Mouse (Mus musculus): ENCODE measurements around the gene Ttc39d. TPM values are rescaled to one million over a fixed set of nuclear protein-coding genes. Genes with fewer than 3 reads are reported as not detected.
"Not testable (repeated sequence)": the region's sequence is repeated elsewhere in the genome, so short reads cannot be mapped to it uniquely, and the experiment has no call there.

Ttc39d gene
- polyA plus RNA-seq, 1 experiment from 2014 or later, result 0.09 TPM

DNA sequence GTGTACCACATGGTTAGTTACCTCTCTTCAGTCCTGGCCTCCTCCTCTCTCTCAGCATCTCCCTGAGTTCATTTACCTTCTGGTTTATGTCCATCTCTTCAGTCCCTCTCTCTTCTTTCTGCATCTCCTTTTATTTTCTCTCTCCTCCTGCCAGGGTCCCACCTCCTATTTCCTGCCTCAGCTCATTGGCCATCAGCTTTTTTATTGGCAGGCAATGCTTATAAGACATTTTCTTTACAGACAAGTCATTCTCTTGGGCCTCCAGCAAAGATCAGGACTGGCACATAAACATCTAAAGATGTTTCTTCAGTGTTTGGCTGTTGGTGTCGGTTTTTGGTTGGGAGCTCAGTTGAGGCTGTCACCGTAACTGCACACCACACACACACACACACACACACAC, 33.6 kb upstream of the Ttc39d start:
- Histone ChIP-seq H3K27me3 (ENCODE audit: low read depth, poor library complexity, severe bottlenecking) (no peaks in the 10 kb centered on the region), H3K27ac (no peak overlapping the region), H3K4me1 (peaks cover 17% of the 10 kb centered on the region), H3K9me3 (replicated peaks) (no peaks in the 10 kb centered on the region), H3K4me3 (no peak overlapping the region), H3K36me3 (no peaks in the 10 kb centered on the region)
- no peak for DNase-seq (ENCODE audit: low spot score)
- 92% methylated on average over 2 of the region's 2 CpGs for WGBS

DNA sequence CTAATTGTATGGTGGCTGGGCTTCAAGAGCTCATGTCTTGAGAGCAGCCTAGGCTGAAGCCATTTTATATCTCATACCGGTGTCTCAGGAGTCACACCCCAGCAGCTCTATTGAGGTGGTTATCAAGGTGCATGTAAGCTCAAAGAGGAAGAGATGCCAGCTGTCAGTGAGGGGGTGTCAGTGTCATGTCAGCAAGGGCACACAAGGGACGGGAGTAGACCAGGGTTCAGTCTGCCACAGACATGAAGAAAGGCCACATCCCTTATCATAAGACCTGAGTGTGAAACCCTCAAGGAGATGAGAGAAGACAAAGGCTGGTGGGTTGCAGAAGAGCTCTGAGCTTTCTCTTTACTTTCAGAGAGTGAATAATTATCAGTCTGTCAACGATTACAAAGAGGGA, 33.1 kb upstream of the Ttc39d start:
- H3K36me3 ChIP-seq, result no peaks in the 10 kb centered on the region
- H3K27ac ChIP-seq, result no peak overlapping the region
- 82% methylated on average over 3 of the region's 3 CpGs for WGBS
- no peak for DNase-seq (ENCODE audit: low spot score)
- H3K27me3 ChIP-seq (ENCODE audit: low read depth, poor library complexity, severe bottlenecking), result no peaks in the 10 kb centered on the region
- H3K4me3 ChIP-seq, result no peak overlapping the region
- H3K4me1 ChIP-seq, result peaks cover 12% of the 10 kb centered on the region
- no peaks in the 10 kb centered on the region for H3K9me3 ChIP-seq (replicated peaks)

DNA sequence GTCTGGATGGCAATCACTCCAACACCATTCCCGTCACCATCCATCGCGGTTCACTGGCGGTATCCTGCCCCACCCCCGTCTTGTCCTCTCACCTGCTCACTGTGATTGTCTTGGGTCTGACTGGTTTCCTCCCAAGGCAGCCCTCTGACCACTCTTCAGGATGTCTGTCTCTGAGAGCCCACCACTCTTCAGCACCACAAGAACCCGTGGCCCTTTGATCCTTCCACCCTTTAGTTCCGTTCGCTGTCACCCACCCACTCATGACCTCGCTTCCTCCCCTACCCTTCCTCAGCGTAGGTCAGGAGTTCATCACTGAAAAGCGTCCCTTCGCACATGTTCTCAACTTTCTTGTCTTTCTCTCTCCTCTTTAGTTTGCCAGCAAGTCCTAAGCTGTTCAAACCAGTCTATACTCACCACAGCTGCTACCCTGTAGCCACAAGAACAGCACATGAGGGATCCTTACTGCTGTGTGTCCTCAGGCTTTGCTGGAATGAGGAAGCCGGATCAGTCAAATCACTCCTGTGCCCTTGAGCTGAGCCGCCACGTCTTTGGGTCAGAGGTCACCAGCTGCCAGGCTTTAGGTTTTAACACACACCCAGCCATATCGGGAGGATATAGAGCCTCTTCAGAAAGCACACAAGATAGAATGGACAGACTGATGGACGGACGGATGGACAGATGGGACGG, 32.4 kb upstream of the Ttc39d start:
- WGBS, result 75% methylated on average over 19 of the region's 19 CpGs
- no peaks in the 10 kb centered on the region for H3K36me3 ChIP-seq
- H3K27ac ChIP-seq, result no peak overlapping the region
- H3K27me3 ChIP-seq (ENCODE audit: low read depth, poor library complexity, severe bottlenecking), result no peaks in the 10 kb centered on the region
- H3K9me3 ChIP-seq (replicated peaks), result no peaks in the 10 kb centered on the region
- H3K4me3 ChIP-seq, result no peak overlapping the region
- H3K4me1 ChIP-seq, result peaks cover 11% of the 10 kb centered on the region
- DNase-seq (ENCODE audit: low spot score), result no peak

DNA sequence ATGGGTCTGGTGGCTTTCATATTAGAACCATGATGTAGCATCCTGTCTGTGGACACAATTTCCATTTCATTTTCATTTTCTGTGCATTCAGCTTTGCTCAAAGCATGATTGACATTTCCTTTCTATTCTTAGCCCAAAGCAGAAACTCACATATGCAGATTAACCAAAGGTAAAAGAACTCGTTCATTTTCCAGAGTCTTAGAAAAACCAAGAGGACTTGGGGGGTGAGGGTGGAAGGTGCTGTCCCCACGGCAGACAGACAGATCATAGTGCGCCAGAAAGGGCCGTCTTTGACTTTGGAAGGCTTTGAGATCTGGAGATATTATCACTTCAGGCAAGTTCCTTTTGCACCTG, 31.9 kb upstream of the Ttc39d start:
- Histone ChIP-seq H3K36me3 (no peaks in the 10 kb centered on the region), H3K4me3 (no peak overlapping the region), H3K4me1 (peaks cover 11% of the 10 kb centered on the region), H3K9me3 (replicated peaks) (no peaks in the 10 kb centered on the region), H3K27me3 (ENCODE audit: low read depth, poor library complexity, severe bottlenecking) (no peaks in the 10 kb centered on the region), H3K27ac (no peak overlapping the region)
- DNase-seq (ENCODE audit: low spot score), result no peak
- WGBS, result 92% methylated on average over 4 of the region's 4 CpGs

DNA sequence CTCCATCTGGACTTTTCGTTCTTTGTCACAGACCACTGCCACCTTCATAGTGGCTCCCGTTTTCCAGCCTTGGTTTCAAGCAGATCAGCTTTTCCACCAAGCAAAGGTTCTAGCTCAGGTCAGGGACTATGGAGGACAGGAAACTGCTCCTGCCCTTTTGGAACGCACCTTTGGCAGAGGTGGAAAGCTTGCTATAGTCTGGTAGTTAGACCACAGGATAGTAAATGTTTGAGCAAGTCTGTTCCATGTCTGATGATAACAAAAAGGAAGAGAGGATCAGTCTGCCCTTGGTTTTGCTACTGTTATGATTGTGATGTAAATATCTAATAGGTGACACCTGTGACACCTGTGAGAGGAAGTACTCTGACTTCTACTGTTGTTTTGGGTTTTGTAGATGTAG, 31.3 kb upstream of the Ttc39d start:
- DNase-seq (ENCODE audit: low spot score), result no peak

DNA sequence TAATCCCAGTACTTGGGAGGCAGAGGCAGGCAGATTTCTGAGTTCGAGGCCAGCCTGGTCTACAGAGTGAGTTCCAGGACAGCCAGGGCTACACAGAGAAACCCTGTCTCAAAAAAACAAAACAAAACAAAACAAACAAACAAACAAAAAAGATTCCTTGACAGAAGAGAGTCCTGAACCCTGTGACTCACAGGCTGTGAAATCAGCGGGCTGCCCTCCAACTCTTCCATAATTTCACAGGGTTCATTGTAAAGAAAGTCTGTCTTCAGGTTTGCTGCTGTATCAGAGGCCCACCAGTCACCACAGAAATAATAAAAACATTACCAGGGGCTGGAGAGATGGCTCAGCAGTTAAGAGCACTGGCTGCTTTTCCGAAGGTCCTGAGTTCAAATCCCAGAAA, 28.4 kb upstream of the Ttc39d start:
- not testable (repeated sequence) for H3K27me3 ChIP-seq (ENCODE audit: low read depth, poor library complexity, severe bottlenecking); H3K4me3 ChIP-seq; H3K9me3 ChIP-seq (replicated peaks); H3K36me3 ChIP-seq; DNase-seq (ENCODE audit: low spot score); H3K27ac ChIP-seq
- 98% methylated on average over 3 of the region's 3 CpGs for WGBS
- peaks cover 11% of the 10 kb centered on the region for H3K4me1 ChIP-seq

More for the DNA sequence above, 31.3 kb upstream of the Ttc39d start:
- H3K4me1 ChIP-seq, result peaks cover 11% of the 10 kb centered on the region
- no peaks in the 10 kb centered on the region for H3K36me3 ChIP-seq
- H3K27me3 ChIP-seq (ENCODE audit: low read depth, poor library complexity, severe bottlenecking), result no peaks in the 10 kb centered on the region
- H3K27ac ChIP-seq, result no peak overlapping the region
- H3K4me3 ChIP-seq, result no peak overlapping the region
- no peaks in the 10 kb centered on the region for H3K9me3 ChIP-seq (replicated peaks)
- WGBS, result 91% methylated on average over 3 of the region's 3 CpGs

DNA sequence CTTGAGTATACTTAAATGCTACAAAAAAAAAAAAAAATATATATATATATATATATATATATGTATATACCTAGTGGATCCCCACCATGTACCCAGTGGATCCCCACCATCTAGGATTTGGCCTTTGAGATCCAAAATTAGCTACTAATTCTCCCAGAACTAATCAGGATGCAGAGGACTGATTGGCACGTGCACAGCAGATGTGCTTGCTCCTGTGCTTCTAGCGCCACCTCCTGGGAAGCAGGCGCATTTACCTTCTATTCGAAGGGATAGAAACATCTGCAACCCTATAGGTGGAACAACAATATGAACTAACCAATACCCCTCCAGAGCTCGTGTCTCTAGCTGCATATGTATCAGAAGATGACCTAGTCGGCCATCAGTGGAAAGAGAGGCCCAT, 27.3 kb upstream of the Ttc39d start:
- H3K27ac ChIP-seq, result no peak overlapping the region
- peaks cover 4% of the 10 kb centered on the region for H3K4me1 ChIP-seq
- under 1% methylated on average over 6 of the region's 6 CpGs for WGBS
- H3K36me3 ChIP-seq, result no peaks in the 10 kb centered on the region
- no peaks in the 10 kb centered on the region for H3K9me3 ChIP-seq (replicated peaks)
- H3K27me3 ChIP-seq (ENCODE audit: low read depth, poor library complexity, severe bottlenecking), result no peaks in the 10 kb centered on the region
- peak; percentile 77 for DNase-seq (ENCODE audit: low spot score)
- H3K4me3 ChIP-seq, result no peak overlapping the region

DNA sequence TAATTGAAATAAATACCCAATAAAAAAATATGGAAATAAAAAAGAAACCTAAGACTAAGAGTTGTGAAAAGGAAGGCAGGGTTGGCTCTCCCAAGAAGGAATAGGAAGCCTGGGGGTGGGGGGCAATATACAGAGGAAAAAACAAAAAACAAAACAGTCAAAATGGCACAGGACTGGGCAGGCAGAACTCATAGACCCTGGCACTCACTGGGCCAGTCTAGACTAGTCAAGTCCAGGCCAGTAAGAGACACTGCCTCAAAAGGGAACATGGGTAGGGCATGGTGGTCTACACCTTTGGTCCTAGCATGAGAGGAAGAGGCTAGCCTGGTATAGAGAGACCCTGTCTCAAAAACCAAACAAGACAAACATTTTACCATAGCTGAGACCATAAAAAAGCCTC, 26.8 kb upstream of the Ttc39d start:
- DNase-seq (ENCODE audit: low spot score), result no peak
- Histone ChIP-seq H3K27me3 (ENCODE audit: low read depth, poor library complexity, severe bottlenecking) (no peaks in the 10 kb centered on the region), H3K4me3 (no peak overlapping the region), H3K9me3 (replicated peaks) (no peaks in the 10 kb centered on the region), H3K36me3 (no peaks in the 10 kb centered on the region), H3K27ac (no peak overlapping the region), H3K4me1 (no peaks in the 10 kb centered on the region)

DNA sequence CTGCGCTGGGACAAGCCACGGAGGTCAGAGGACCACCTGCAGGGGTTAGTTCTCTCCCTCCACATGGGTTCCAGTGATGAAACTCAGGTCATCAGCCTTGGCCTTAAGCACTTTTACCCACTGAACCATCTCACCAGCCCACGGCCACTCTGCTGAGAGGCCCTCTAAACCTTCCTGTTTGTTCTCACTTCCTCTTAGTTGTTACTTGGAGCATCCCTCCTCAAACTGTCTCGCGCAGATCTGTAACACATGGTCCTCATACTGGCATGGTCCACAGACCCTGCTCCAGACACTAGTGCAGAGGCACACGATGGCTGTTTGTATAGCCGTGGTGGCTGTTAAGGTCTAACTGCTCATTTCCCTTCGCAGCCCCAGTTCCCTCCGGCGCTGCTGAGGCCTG, 23.6 kb upstream of the Ttc39d start:
- H3K36me3 ChIP-seq, result no peaks in the 10 kb centered on the region
- WGBS, result 83% methylated on average over 10 of the region's 10 CpGs
- H3K27me3 ChIP-seq (ENCODE audit: low read depth, poor library complexity, severe bottlenecking), result no peaks in the 10 kb centered on the region
- H3K4me3 ChIP-seq, result no peak overlapping the region
- H3K4me1 ChIP-seq, result no peaks in the 10 kb centered on the region
- H3K9me3 ChIP-seq (replicated peaks), result no peaks in the 10 kb centered on the region
- H3K27ac ChIP-seq, result no peak overlapping the region
- DNase-seq (ENCODE audit: low spot score), result no peak

DNA sequence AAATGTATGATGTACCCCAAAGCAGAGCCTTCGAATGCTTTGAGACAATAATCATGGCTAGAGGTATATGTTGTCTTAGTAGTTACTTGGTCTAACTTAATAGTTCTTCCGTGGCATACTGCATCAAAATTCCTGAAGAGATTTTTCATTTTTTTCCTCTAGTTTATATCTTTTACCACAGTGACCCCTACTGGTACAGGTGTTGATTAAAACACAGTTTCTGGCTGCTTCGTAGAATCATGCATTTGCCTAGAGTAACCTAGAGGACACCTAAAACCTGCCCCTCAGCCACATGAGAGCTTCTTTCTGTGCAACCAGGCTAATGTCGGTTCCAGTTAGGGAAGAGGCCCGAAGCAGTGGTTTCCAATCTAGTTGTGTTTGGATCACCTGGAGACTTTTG, 14.2 kb upstream of the Ttc39d start:
- Histone ChIP-seq H3K27me3 (ENCODE audit: low read depth, poor library complexity, severe bottlenecking) (no peaks in the 10 kb centered on the region), H3K27ac (no peak overlapping the region), H3K4me1 (no peaks in the 10 kb centered on the region), H3K4me3 (no peak overlapping the region), H3K36me3 (peaks cover 42% of the 10 kb centered on the region), H3K9me3 (replicated peaks) (no peaks in the 10 kb centered on the region)
- WGBS, result 79% methylated on average over 5 of the region's 5 CpGs
- DNase-seq (ENCODE audit: low spot score), result no peak

DNA sequence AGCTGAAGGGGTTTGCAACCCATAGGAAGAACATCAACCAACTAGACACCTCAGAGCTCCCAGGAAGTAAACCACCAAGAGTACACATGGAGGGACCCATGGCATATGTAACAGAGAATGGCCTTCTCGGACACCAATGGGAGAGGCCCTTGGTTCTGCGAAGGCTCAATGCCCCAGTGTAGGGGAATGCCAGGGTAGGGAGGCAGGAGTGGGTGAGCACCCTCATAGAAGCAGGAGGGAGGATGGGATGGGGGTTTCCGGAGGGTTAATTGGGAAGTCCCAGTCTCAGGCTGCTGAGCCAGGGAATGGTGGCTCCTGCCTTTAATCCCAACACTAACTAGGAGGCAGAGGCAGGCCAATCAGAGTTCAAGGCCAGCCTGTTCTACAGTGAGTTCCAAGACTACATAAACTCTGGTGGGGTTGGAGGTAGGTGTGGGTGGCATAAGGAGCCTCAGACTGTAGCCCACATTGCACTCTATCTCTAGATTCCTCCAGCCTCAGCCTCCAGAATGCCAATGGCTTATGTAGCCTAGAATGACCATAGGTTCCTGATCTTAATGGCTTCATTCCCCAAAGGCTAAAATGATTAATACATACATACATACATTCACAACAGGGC, 8.0 kb upstream of the Ttc39d start:
- no peaks in the 10 kb centered on the region for H3K9me3 ChIP-seq (replicated peaks)
- DNase-seq (ENCODE audit: low spot score), result no peak
- no peak overlapping the region for H3K4me3 ChIP-seq
- H3K27ac ChIP-seq, result no peak overlapping the region
- peaks cover 98% of the 10 kb centered on the region for H3K36me3 ChIP-seq
- WGBS, result 85% methylated on average over 3 of the region's 3 CpGs
- H3K27me3 ChIP-seq (ENCODE audit: low read depth, poor library complexity, severe bottlenecking), result no peaks in the 10 kb centered on the region
- H3K4me1 ChIP-seq, result no peaks in the 10 kb centered on the region

DNA sequence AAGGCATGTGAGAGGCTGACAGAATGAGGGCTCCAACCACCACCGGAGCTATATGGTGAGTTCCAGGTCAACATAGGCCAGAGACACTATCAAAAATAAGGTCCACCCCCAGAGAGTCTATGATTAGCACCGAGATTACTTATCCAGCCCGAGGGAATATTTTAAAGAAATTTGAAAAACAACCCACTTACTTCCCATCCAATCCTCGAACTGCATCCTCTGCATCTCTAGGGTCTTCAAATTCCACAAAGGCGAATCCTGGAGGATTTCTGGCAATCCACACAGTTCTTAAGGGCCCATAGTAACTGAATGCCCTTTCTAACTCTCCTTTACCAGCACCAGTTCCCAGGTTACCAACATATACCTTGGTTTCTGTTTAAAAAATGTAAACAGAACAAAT, 1.6 kb upstream of the Ttc39d start:
- DNase-seq (ENCODE audit: low spot score), result no peak

DNA sequence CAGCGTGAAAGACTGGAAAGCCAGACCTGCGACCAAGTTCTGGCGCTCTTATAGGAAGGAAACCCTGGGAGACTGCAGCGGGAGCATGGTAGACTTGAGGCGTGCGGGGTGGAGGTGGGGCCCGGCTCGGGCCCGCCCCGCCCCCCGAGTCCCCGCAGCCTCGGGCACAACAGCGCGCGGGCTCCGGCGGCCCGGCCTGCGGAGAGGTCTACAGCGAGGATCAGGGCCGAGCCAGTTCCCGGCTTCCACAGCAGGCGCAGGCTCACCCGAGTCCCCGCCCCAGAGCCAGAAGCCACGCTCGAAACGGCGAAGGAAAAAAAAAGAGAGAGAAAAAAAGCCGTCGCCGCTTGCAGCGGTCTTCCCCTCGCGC, 974 bp upstream of the Ttc39d start:
- peak; percentile 74 for DNase-seq (ENCODE audit: low spot score)
- Histone ChIP-seq H3K9me3 (replicated peaks) (no peaks in the 10 kb centered on the region), H3K36me3 (peaks cover 47% of the 10 kb centered on the region), H3K27ac (peak overlapping the region; percentile 100), H3K4me1 (peaks cover 8% of the 10 kb centered on the region), H3K27me3 (ENCODE audit: low read depth, poor library complexity, severe bottlenecking) (no peaks in the 10 kb centered on the region), H3K4me3 (peak overlapping the region; percentile 98)
- WGBS, result under 1% methylated on average over 36 of the region's 36 CpGs

More for the DNA sequence above, 1.6 kb upstream of the Ttc39d start:
- H3K4me1 ChIP-seq, result peaks cover 8% of the 10 kb centered on the region
- no peaks in the 10 kb centered on the region for H3K9me3 ChIP-seq (replicated peaks)
- peak overlapping the region; percentile 100 for H3K27ac ChIP-seq
- 50% methylated on average over 5 of the region's 5 CpGs for WGBS
- H3K36me3 ChIP-seq, result peaks cover 54% of the 10 kb centered on the region
- no peaks in the 10 kb centered on the region for H3K27me3 ChIP-seq (ENCODE audit: low read depth, poor library complexity, severe bottlenecking)
- peak overlapping the region; percentile 98 for H3K4me3 ChIP-seq

DNA sequence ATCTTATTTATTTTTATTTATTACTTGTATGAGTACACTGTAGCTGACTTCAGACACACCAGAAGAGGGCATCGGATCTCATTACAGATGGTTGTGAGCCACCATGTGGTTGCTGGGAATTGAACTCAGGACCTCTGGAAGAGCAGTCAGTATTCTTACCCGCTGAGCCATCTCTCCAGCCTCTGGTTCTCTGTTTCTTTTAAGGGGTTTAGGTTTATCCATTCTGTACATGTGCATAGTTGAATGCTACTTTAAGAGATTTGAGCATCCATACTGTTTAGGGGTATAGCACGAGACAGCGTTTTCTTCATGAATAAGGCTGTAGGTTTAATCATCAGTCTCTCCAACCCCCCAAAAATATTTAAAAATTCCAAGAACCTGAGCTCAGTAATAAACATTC, 6.7 kb downstream of the Ttc39d start:
- H3K36me3 ChIP-seq; H3K27ac ChIP-seq; H3K27me3 ChIP-seq (ENCODE audit: low read depth, poor library complexity, severe bottlenecking); H3K4me1 ChIP-seq; DNase-seq (ENCODE audit: low spot score); H3K9me3 ChIP-seq (replicated peaks); H3K4me3 ChIP-seq: not testable (repeated sequence)
- WGBS, result 93% methylated on average over 4 of the region's 4 CpGs

Data from limb, embryonic 10.5 days (tissue).